Mouse (Mus musculus): ENCODE measurements around the gene Rarb. TPM values are rescaled to one million over a fixed set of nuclear protein-coding genes. Genes with fewer than 3 reads are reported as not detected.

Rarb gene
- polyA plus RNA-seq, 1 experiment from 2014 or later: 29.3 TPM

GRCm38 (mm10) chr14:16723991-16724390 is 95.0 kb downstream of the Rarb start:
- no peak overlapping the region for H3K4me2 ChIP-seq (replicated peaks; ENCODE audit: low read depth, low read length)
- DNase-seq (ENCODE audit: low spot score): no peak
- no peaks in the 10 kb centered on the region for H3K27me3 ChIP-seq (ENCODE audit: control insufficient read depth, insufficient read depth, low read length)
- H3K9ac ChIP-seq (ENCODE audit: low read depth, low read length): no peak overlapping the region
- WGBS: 90% methylated on average over 15 of the region's 15 CpGs
- H3K9me3 ChIP-seq (ENCODE audit: control insufficient read depth, low read length): no peaks in the 10 kb centered on the region
- ATAC-seq (ENCODE audit: low FRiP score): no peak
- H3K4me3 ChIP-seq (ENCODE audit: low read depth, low read length): no peak overlapping the region
- H3K27ac ChIP-seq (ENCODE audit: low read depth, low read length): no peak overlapping the region
- no peaks in the 10 kb centered on the region for H3K4me1 ChIP-seq (replicated peaks; ENCODE audit: control insufficient read depth, insufficient read depth, low read length)
- H3K36me3 ChIP-seq (ENCODE audit: control insufficient read depth, insufficient read depth, low read length): no peaks in the 10 kb centered on the region

GRCm38 (mm10) chr14:16717821-16718220 is 101.1 kb downstream of the Rarb start:
- no peak for ATAC-seq (ENCODE audit: low FRiP score)
- Histone ChIP-seq H3K36me3 (ENCODE audit: control insufficient read depth, insufficient read depth, low read length) (no peaks in the 10 kb centered on the region), H3K4me1 (replicated peaks; ENCODE audit: control insufficient read depth, insufficient read depth, low read length) (no peaks in the 10 kb centered on the region), H3K27ac (ENCODE audit: low read depth, low read length) (no peak overlapping the region), H3K4me3 (ENCODE audit: low read depth, low read length) (no peak overlapping the region), H3K9ac (ENCODE audit: low read depth, low read length) (no peak overlapping the region), H3K4me2 (replicated peaks; ENCODE audit: low read depth, low read length) (no peak overlapping the region), H3K9me3 (ENCODE audit: control insufficient read depth, low read length) (no peaks in the 10 kb centered on the region), H3K27me3 (ENCODE audit: control insufficient read depth, insufficient read depth, low read length) (no peaks in the 10 kb centered on the region)
- WGBS: 76% methylated on average over 3 of the region's 3 CpGs
- DNase-seq (ENCODE audit: low spot score): no peak

- Histone ChIP-seq H3K4me2 (replicated peaks; ENCODE audit: low read depth, low read length) (no peak overlapping the region), H3K4me3 (ENCODE audit: low read depth, low read length) (no peak overlapping the region), H3K9ac (ENCODE audit: low read depth, low read length) (no peak overlapping the region), H3K27me3 (ENCODE audit: control insufficient read depth, insufficient read depth, low read length) (no peaks in the 10 kb centered on the region), H3K4me1 (replicated peaks; ENCODE audit: control insufficient read depth, insufficient read depth, low read length) (no peaks in the 10 kb centered on the region), H3K9me3 (ENCODE audit: control insufficient read depth, low read length) (no peaks in the 10 kb centered on the region), H3K27ac (ENCODE audit: low read depth, low read length) (no peak overlapping the region), H3K36me3 (ENCODE audit: control insufficient read depth, insufficient read depth, low read length) (no peaks in the 10 kb centered on the region)
- ATAC-seq (ENCODE audit: low FRiP score) (peak; percentile 65; the same call in 1 of the 2 replicates), DNase-seq (ENCODE audit: low spot score) (peak; percentile 15)
- 55% methylated on average over 9 of the region's 9 CpGs for WGBS
These were observed 104.5 kb downstream of the Rarb start for GRCm38 (mm10) chr14:16714344-16714955.

- Histone ChIP-seq H3K4me1 (replicated peaks; ENCODE audit: control insufficient read depth, insufficient read depth, low read length) (no peaks in the 10 kb centered on the region), H3K4me3 (ENCODE audit: low read depth, low read length) (no peak overlapping the region), H3K36me3 (ENCODE audit: control insufficient read depth, insufficient read depth, low read length) (no peaks in the 10 kb centered on the region), H3K9me3 (ENCODE audit: control insufficient read depth, low read length) (no peaks in the 10 kb centered on the region), H3K4me2 (replicated peaks; ENCODE audit: low read depth, low read length) (no peak overlapping the region), H3K27me3 (ENCODE audit: control insufficient read depth, insufficient read depth, low read length) (no peaks in the 10 kb centered on the region), H3K27ac (ENCODE audit: low read depth, low read length) (no peak overlapping the region), H3K9ac (ENCODE audit: low read depth, low read length) (no peak overlapping the region)
- DNase-seq (ENCODE audit: low spot score): no peak
- 69% methylated on average over 2 of the region's 2 CpGs for WGBS
- ATAC-seq (ENCODE audit: low FRiP score): no peak
These were observed 105.2 kb downstream of the Rarb start for GRCm38 (mm10) chr14:16713773-16714172.

GRCm38 (mm10) chr14:16699228-16699627 is 119.7 kb downstream of the Rarb start:
- WGBS: 87% methylated on average over 4 of the region's 4 CpGs
- no peak overlapping the region for H3K4me2 ChIP-seq (replicated peaks; ENCODE audit: low read depth, low read length)
- H3K9me3 ChIP-seq (ENCODE audit: control insufficient read depth, low read length): no peaks in the 10 kb centered on the region
- H3K4me3 ChIP-seq (ENCODE audit: low read depth, low read length): no peak overlapping the region
- H3K27ac ChIP-seq (ENCODE audit: low read depth, low read length): no peak overlapping the region
- H3K36me3 ChIP-seq (ENCODE audit: control insufficient read depth, insufficient read depth, low read length): no peaks in the 10 kb centered on the region
- no peaks in the 10 kb centered on the region for H3K4me1 ChIP-seq (replicated peaks; ENCODE audit: control insufficient read depth, insufficient read depth, low read length)
- H3K27me3 ChIP-seq (ENCODE audit: control insufficient read depth, insufficient read depth, low read length): no peaks in the 10 kb centered on the region
- H3K9ac ChIP-seq (ENCODE audit: low read depth, low read length): no peak overlapping the region
- ATAC-seq (ENCODE audit: low FRiP score) (no peak), DNase-seq (ENCODE audit: low spot score) (no peak)

- H3K4me2 ChIP-seq (replicated peaks; ENCODE audit: low read depth, low read length): no peak overlapping the region
- no peaks in the 10 kb centered on the region for H3K36me3 ChIP-seq (ENCODE audit: control insufficient read depth, insufficient read depth, low read length)
- no peaks in the 10 kb centered on the region for H3K4me1 ChIP-seq (replicated peaks; ENCODE audit: control insufficient read depth, insufficient read depth, low read length)
- H3K9ac ChIP-seq (ENCODE audit: low read depth, low read length): no peak overlapping the region
- H3K27me3 ChIP-seq (ENCODE audit: control insufficient read depth, insufficient read depth, low read length): no peaks in the 10 kb centered on the region
- no peak overlapping the region for H3K27ac ChIP-seq (ENCODE audit: low read depth, low read length)
- 44% methylated on average over 3 of the region's 3 CpGs for WGBS
- DNase-seq (ENCODE audit: low spot score) (no peak), ATAC-seq (ENCODE audit: low FRiP score) (no peak)
- H3K4me3 ChIP-seq (ENCODE audit: low read depth, low read length): no peak overlapping the region
- no peaks in the 10 kb centered on the region for H3K9me3 ChIP-seq (ENCODE audit: control insufficient read depth, low read length)
These were observed 123.4 kb downstream of the Rarb start for GRCm38 (mm10) chr14:16695453-16696120.

GRCm38 (mm10) chr14:16678335-16678734 is 140.6 kb downstream of the Rarb start:
- Histone ChIP-seq H3K9ac (ENCODE audit: low read depth, low read length) (no peak overlapping the region), H3K27ac (ENCODE audit: low read depth, low read length) (no peak overlapping the region), H3K9me3 (ENCODE audit: control insufficient read depth, low read length) (no peaks in the 10 kb centered on the region), H3K4me3 (ENCODE audit: low read depth, low read length) (no peak overlapping the region), H3K4me1 (replicated peaks; ENCODE audit: control insufficient read depth, insufficient read depth, low read length) (no peaks in the 10 kb centered on the region), H3K4me2 (replicated peaks; ENCODE audit: low read depth, low read length) (no peak overlapping the region), H3K36me3 (ENCODE audit: control insufficient read depth, insufficient read depth, low read length) (no peaks in the 10 kb centered on the region), H3K27me3 (ENCODE audit: control insufficient read depth, insufficient read depth, low read length) (no peaks in the 10 kb centered on the region)
- WGBS: 79% methylated on average over 3 of the region's 3 CpGs
- no peak for ATAC-seq (ENCODE audit: low FRiP score)
- no peak for DNase-seq (ENCODE audit: low spot score)

- Histone ChIP-seq H3K36me3 (ENCODE audit: control insufficient read depth, insufficient read depth, low read length) (no peaks in the 10 kb centered on the region), H3K4me1 (replicated peaks; ENCODE audit: control insufficient read depth, insufficient read depth, low read length) (no peaks in the 10 kb centered on the region), H3K27ac (ENCODE audit: low read depth, low read length) (no peak overlapping the region), H3K9ac (ENCODE audit: low read depth, low read length) (no peak overlapping the region), H3K4me2 (replicated peaks; ENCODE audit: low read depth, low read length) (no peak overlapping the region), H3K9me3 (ENCODE audit: control insufficient read depth, low read length) (no peaks in the 10 kb centered on the region), H3K27me3 (ENCODE audit: control insufficient read depth, insufficient read depth, low read length) (no peaks in the 10 kb centered on the region), H3K4me3 (ENCODE audit: low read depth, low read length) (no peak overlapping the region)
- ATAC-seq (ENCODE audit: low FRiP score) (no peak), DNase-seq (ENCODE audit: low spot score) (no peak)
These were observed 141.9 kb downstream of the Rarb start for GRCm38 (mm10) chr14:16677081-16677480.

- DNase-seq (ENCODE audit: low spot score) (no peak), ATAC-seq (ENCODE audit: low FRiP score) (no peak)
- no peaks in the 10 kb centered on the region for H3K27me3 ChIP-seq (ENCODE audit: control insufficient read depth, insufficient read depth, low read length)
- H3K27ac ChIP-seq (ENCODE audit: low read depth, low read length): no peak overlapping the region
- no peaks in the 10 kb centered on the region for H3K9me3 ChIP-seq (ENCODE audit: control insufficient read depth, low read length)
- WGBS: 85% methylated on average over 3 of the region's 3 CpGs
- H3K4me1 ChIP-seq (replicated peaks; ENCODE audit: control insufficient read depth, insufficient read depth, low read length): no peaks in the 10 kb centered on the region
- no peak overlapping the region for H3K9ac ChIP-seq (ENCODE audit: low read depth, low read length)
- H3K4me3 ChIP-seq (ENCODE audit: low read depth, low read length): no peak overlapping the region
- no peaks in the 10 kb centered on the region for H3K36me3 ChIP-seq (ENCODE audit: control insufficient read depth, insufficient read depth, low read length)
- no peak overlapping the region for H3K4me2 ChIP-seq (replicated peaks; ENCODE audit: low read depth, low read length)
These were observed 148.4 kb downstream of the Rarb start for GRCm38 (mm10) chr14:16670571-16670970.
